Mouse (Mus musculus): ENCODE results near the gene Hspa1a. TPM values are rescaled to one million over a fixed set of nuclear protein-coding genes. Genes with fewer than 3 reads are reported as not detected.
"Not testable (repeated sequence)": the region's sequence is repeated elsewhere in the genome, so short reads cannot be mapped to it uniquely, and the experiment has no call there.

The Hspa1a gene
- total RNA-seq, 2 experiments from 2014 or later: 3.8 to 6.8 TPM

GRCm38 (mm10) chr17:34953904-34954303, 18.1 kb downstream of the Hspa1a start:
- intact Hi-C loops (cut with DNase I; ENCODE audit: low total_unique reads): no loop called here
- DNase-seq: no peak

DNA sequence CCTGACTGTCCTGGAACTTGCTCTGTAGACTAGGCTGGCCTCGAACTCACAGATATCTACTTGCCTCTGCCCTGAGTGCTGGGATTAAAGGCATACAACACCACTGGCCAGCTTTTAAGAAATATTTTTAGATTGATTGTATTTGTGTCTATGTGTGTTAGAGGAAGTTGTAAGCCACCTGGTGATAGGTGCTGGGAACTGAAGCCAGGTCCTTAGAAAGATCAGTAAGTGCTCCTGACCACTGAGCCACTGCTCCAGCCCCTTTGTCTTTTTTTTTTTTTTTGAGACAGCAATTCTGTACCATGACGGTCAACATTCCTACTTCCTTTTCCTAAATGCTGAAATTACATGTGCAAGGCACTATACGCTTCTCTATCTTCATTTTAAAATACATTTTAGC, 18.7 kb downstream of the Hspa1a start:
- DNase-seq: no peak
- intact Hi-C loops (cut with DNase I; ENCODE audit: low total_unique reads): no loop called here

DNA sequence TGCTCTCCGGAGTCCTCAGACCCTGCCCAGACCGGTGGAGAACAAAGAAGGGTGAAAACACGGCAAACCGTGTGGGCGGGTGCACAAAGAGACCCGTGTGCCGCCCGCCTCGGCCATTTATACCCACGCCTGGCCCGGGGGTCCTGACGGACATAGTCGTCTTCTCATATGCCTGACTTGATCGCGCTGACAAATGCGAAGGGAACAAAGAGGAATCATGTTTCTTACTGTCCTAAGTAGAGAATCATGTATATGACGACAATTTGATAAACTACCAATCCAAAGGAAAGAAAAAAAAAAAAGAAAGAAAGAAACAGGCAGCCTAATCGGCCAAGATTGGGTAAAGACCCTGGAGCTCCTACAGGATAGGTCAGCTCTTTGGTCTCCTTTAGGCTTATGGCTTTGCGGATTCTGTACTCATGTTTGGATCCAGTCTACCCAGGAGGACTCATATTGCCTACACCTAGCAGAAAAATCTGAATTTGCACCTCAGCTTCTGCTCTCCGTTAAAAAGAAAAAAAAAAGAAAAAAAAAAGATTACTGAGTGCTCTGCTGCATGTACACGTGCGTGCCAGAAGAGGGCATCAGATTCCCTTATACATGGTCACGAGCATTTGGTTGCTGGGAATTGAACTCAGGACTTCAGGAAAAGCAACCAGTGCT, 19.4 kb downstream of the Hspa1a start:
- intact Hi-C loops (cut with DNase I; ENCODE audit: low total_unique reads): no loop called here
- peak; percentile 82 for DNase-seq

DNA sequence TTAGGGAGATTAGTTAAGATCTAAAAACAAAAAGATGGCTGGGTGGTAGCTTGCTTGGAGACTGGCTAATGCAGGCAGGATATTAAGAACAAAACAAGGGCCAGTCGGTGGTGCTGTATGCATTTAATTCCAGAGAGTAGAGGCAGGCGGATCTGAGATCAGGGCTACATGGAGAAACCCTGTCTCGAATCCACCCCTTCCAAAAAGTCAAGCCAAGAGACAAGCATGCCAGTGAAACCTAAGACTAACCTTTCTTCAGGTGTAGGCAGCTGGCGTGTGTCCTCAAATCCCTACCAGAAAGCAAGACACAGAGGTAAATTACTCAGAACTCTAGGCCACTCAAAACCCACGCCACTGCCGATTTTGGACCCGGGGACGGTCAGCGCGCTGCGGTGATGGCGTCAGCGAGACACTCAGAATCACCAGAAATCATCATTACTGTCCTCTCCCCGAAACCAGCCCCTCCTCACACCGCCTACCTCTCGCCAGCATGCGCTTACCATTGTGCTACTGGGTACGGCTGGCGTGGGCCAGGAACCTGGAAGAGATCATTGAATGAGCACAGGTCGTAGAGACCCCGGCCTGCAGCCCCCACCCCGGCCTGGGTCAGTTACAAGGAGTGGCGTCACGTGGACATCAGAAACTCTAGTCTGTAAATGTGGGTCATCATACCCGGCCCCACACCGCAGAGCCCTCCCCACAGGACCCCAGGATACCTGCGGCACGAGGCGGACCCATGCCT, 20.1 kb downstream of the Hspa1a start:
- intact Hi-C loops (cut with DNase I; ENCODE audit: low total_unique reads): no loop called here

GRCm38 (mm10) chr17:34950514-34951455, 21.2 kb downstream of the Hspa1a start:
- intact Hi-C loops (cut with DNase I; ENCODE audit: low total_unique reads): no loop called here

More for the DNA sequence above, 20.1 kb downstream of the Hspa1a start:
- DNase-seq: no peak

GRCm38 (mm10) chr17:34949553-34949969, 22.4 kb downstream of the Hspa1a start:
- intact Hi-C loops (cut with DNase I; ENCODE audit: low total_unique reads): no loop called here

More at GRCm38 (mm10) chr17:34950514-34951455, 21.2 kb downstream of the Hspa1a start:
- DNase-seq: no peak

GRCm38 (mm10) chr17:34948721-34949552, 23.0 kb downstream of the Hspa1a start:
- intact Hi-C loops (cut with DNase I; ENCODE audit: low total_unique reads); DNase-seq: not testable (repeated sequence)

More at GRCm38 (mm10) chr17:34949553-34949969, 22.4 kb downstream of the Hspa1a start:
- no peak for DNase-seq

- DNase-seq: no peak
- intact Hi-C loops (cut with DNase I; ENCODE audit: low total_unique reads): no loop called here
Observed at GRCm38 (mm10) chr17:34947606-34948005, 24.4 kb downstream of the Hspa1a start.

GRCm38 (mm10) chr17:34946486-34947140, 25.3 kb downstream of the Hspa1a start:
- DNase-seq: no peak
- intact Hi-C loops (cut with DNase I; ENCODE audit: low total_unique reads): no loop called here

DNA sequence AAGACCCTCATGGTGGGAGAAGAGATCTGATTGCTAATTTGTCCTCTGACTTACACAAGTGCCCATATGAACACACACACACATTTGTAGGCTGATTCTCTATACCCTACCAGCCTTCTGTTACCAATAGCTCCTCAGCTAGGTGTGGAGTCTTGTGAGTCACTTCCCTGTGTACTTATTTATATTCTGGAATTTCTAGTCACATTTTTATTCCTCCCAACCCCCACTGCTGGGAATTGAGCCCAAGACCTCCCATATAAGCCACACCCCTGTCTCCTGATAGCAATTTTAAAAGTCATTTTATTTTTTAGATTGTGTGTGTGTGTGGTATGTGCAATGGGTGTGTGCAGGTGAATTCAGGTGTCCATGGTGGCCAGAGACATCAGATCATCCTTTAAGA, 27.6 kb downstream of the Hspa1a start:
- intact Hi-C loops (cut with DNase I; ENCODE audit: low total_unique reads): no loop called here
- DNase-seq: no peak

- no peak for DNase-seq
- intact Hi-C loops (cut with DNase I; ENCODE audit: low total_unique reads): no loop called here
Observed at GRCm38 (mm10) chr17:34943128-34943815, 28.7 kb downstream of the Hspa1a start.

GRCm38 (mm10) chr17:34941344-34942041, 30.5 kb downstream of the Hspa1a start:
- DNase-seq: no peak
- intact Hi-C loops (cut with DNase I; ENCODE audit: low total_unique reads): no loop called here

- intact Hi-C loops (cut with DNase I; ENCODE audit: low total_unique reads): no loop called here
- DNase-seq: no peak
Observed at GRCm38 (mm10) chr17:34937960-34938505, 33.9 kb downstream of the Hspa1a start.

DNA sequence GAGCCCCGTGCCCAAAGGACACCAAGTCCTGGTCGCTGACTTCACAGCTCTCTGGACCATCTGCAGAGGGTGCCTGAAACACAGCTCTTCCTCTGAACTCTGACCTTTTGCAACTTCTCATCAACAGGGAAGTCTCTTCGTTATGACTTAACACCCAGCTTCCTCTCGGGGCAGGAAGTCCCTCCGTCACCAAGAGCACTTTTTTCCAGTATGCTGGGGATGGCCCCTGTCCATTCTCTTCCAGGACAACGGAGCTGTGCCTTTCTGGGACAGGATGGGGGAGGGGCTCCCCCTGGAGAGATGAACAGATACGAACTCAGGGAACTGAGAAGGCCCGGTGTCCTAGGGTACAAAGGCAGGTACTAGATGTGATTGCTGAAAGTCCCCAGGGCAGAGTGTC, 37.1 kb downstream of the Hspa1a start:
- no peak for DNase-seq
- intact Hi-C loops (cut with DNase I; ENCODE audit: low total_unique reads): no loop called here

- no peak for DNase-seq
- intact Hi-C loops (cut with DNase I; ENCODE audit: low total_unique reads): no loop called here
Observed at GRCm38 (mm10) chr17:34934031-34934430, 37.9 kb downstream of the Hspa1a start.

GRCm38 (mm10) chr17:34932287-34932686, 39.7 kb downstream of the Hspa1a start:
- DNase-seq: no peak
- intact Hi-C loops (cut with DNase I; ENCODE audit: low total_unique reads): no loop called here

DNA sequence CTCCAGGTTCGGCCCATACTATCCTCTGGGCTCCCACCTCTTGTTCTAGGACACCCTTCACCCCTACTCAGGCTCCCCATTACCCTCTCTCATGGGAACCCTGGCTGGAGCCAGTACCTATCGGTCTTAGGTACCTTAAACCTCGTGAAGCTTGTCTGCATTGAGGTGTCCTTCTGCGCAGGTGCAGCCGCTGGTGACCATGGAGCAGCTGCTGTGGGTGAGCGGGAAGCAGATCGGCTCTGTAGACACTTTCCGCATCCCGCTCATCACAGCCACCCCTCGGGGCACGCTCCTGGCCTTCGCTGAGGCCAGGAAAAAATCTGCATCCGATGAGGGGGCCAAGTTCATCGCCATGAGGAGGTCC, 40.2 kb downstream of the Hspa1a start:
- intact Hi-C loops (cut with DNase I; ENCODE audit: low total_unique reads): no loop called here

More for the DNA sequence above, 40.2 kb downstream of the Hspa1a start:
- DNase-seq: no peak

Measured in gastrocnemius, postnatal 14 days (tissue).